Mouse (Mus musculus) urinary bladder, postnatal 36 days (tissue): ENCODE measurements around the gene Xaf1.
A peak's percentile ranks its signal among the peaks of the same experiment; 100 is the strongest.
"Not testable (repeated sequence)": the region's sequence is repeated elsewhere in the genome, so short reads cannot be mapped to it uniquely, and the experiment has no call there.

Experiments used
- DNase-seq, 2 experiments: peaks; one replicate each; pipeline ENCODE4 v3.0.0; 2022; ENCODE audit warnings: low spot score in 2 of 2, mixed read lengths in 1 of 2

Gene Xaf1

DNA sequence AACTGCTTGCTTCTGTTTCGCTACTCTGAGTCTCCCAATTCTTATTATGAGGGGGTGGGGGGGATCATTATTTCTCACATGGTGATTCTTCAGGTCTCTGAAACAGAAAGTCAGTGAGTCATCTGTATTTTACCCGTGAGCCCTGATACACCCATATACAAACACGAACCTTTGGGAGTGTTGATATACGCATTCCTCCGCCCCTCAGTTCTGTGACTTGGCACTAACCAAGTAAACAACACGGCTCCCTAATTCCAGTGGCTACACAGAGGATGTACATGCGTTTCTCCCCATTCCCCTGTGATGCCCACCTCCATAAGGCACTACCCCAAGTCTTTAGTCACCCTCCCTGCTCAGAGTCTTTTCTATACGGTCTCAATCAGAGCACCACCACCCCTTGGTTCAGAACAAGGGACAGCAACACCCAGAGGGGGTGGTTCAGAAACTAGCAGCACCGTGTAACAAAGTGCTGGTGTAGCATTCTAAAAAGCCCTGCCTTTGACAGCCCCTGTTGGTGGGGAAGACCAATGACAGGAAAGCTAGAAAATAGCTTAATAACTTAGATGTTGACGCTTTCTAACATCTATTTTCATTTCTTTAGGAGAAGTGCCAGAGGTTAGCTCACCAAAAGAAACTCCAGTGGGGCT is 10.0 kb downstream of the Xaf1 start:
- no peak for DNase-seq

DNA sequence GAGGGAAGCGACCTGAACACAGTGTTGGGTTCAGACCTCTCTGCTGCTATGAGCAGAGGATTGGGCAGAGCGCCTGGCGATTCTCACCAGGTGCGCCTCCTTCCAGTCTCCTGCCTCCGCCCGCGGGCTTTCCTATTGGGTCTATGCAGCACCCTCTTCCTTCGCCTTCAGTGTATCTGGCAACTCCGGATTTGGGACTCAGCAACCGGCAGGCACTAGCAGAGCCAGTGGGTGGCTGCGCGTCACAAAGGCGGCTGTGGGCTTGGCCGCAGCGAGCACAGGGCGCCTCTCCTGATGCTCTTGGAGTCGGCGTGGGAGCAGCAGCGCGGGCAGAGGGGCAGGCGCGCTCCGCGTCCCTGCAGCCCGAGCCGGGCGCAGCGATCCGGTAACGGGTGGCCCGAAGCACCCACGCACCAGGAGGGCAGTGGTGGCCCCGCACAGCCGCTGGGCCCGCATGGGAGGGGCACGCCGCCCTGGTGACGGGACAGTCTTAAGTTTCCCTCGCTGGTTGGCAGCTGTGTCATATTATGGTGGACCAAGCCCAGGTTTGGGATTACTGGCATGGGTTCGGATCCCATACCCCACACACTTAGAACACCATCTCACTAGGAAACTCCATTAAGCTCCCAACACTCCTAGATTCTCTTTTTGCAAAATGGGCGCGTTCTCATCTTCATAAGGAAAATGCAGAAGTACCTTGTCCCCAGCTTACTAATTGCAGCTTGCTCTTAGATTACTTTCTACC is 12.9 kb downstream of the Xaf1 start, which contains the start of gene Fbxo39:
Gene Fbxo39, plus strand, starts transcription at position 294 of the 745 bp plus-strand sequence.
- DNase-seq = no peak

DNA sequence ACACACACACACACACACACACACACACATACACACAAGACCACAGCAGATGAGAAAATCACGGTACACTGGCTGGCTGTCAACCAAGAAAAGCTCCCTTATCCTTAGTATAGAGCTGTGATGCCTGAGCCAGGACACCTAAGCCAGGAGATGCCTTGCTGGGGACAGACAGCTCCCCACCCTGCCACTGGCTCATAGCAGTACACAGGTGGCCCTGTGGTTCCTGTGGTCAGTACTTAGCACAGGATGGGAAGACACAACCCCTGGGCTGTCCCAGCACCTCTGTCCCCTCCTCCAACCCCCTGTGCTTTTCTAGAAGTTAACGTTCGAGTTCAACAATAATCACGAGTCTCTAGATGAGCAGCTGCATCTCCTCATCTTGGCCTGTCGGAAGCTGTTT is 16.6 kb downstream of the Xaf1 start:
- no peak for DNase-seq

DNA sequence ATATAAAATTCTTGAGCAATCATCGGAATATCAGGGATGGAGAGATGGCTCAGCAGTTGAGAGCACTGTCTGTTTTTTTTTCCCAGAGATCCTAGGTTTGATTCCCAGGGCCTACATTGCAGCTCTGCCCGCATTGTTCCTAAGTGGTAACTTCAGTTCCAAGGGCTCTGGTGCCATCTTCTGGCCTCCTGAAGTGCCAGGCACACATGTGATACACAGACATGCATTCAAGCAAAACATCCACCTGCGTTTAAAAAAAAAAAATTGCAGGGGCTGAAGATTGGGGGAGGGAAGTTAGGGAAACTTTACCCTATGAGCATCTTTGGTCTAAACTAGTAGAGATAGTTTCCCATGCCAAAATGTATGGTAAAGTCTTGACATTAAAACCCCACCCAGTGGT is 23.0 kb downstream of the Xaf1 start:
- no peak for DNase-seq

DNA sequence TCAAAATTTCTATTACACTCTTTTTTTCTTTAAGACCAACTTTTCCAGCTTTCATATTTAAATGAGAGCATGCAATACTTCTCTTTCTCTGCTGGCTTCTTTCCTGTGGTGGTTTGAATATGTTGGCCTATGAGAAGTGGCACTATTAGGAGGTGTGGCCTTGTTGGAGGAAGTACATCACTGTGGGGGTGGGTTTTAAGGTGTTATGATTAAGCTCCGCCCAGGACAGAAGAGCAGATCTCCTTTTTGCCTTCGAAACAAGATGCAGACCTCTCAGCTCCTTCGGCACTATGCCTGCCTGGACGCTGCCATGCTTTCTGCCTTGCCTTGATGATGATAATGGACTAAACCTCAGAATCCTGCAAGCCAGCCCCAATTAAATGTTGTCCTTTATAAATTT is 24.3 kb downstream of the Xaf1 start:
- no peak for DNase-seq

DNA sequence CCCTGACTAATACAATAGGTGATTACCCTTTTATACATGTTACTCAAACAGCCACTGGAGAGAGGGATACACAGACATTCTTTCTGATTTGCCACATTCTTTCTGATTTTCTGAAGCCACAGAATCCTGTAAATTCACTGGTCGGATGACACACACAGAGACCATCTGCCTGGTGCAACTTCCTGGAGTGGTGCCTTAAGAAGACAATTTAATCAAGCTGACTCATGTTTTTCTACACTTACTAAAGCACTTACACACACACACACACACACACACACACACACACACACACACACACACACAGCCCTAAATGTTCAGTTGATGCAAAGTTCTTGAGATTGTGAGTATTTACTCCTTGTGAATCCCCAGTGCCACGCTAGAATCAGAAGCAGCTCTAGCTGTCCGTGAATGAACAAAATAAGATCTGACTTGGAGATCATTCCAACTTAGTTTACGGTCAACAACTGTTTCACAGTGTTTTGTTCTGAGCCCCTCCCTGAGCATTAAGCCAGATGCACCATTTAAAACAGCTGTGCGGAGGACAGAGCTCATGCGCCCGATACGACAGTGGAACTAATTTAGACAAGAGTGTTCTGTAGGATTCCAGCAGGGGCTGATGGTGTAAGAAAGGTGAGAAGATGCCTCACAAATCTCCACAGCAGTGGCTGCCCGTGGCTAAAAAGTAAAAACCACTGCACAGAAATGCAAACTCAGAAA is 31.7 kb downstream of the Xaf1 start:
- DNase-seq = no peak

DNA sequence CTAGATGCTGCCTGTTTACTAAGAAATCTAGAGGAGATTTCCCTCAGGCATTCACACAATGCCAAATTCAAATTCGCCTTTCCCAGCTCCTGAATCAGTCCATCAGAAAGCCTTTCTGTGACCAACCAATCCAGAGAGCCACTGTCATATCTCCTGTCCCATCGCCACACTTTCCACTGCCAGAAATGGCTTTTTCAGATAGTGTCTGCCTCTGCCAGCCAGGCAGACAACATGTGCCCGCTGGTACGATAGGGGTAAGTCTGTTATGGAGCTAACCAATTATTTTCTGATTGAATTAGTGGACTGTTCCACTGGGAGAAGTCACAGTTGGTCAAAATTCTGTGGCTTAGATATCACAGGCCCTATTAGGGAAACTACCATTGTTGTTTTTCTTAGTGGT is 33.2 kb downstream of the Xaf1 start:
- DNase-seq = no peak

DNA sequence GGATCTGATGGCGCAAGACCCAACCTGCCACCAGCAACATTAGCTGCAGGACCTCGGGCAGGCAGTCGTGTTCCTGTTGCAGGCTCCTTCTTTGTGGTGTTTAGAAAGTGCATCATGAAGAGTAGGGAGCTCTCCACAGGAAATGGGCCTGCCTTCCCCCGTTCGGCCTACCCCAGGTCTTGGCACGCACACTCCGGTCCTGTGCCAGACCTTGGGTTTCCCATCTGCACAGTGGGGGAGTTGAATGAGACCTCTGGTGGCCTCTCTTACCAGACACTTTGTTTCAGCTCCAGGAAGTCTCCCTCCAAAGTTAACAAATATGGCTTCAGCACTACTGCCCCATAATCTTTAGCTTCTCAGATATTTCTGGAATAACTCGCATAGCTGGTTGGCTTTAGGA is 35.3 kb downstream of the Xaf1 start:
- DNase-seq = no peak

DNA sequence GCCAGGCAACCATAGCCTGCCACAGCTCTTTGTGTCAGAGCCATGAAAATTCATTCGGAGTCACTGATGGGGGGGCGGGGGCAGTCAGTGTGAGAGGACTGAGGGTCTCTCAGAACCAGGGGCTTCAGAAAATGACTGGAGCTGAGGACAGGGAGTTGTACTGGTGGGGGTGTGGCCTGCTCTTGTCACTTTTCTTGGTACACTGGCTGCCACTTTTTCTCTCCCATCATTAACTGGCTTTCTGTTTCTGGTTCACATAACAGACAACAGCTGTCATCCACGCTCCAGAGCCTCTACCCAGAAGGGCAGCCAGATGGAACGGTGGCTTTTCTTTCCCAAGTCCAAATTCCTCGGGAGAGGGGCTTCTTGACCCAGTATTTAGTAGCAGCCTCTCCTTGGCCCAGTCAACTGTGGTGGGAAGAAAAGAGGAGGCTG is 37.0 kb downstream of the Xaf1 start:
- DNase-seq = no peak

DNA sequence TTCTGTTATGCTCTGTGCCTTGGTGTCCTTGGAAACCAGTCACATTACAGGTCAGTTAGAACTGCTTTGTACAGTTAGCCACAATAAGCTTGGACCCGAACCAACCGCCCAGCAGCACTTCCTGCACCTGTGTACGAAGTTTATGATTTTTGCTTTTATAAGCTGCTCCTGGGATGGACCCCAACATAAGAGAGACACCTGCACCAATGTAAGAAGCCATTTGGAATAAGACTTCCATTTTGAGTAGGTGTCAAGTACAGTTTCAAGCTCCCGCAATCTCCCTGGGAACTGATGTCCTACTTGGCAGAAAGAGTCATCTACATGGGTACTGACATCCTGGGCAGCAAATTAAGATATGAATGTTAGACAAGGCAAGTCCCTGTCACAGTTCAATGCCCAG is 38.3 kb downstream of the Xaf1 start:
- DNase-seq = no peak

DNA sequence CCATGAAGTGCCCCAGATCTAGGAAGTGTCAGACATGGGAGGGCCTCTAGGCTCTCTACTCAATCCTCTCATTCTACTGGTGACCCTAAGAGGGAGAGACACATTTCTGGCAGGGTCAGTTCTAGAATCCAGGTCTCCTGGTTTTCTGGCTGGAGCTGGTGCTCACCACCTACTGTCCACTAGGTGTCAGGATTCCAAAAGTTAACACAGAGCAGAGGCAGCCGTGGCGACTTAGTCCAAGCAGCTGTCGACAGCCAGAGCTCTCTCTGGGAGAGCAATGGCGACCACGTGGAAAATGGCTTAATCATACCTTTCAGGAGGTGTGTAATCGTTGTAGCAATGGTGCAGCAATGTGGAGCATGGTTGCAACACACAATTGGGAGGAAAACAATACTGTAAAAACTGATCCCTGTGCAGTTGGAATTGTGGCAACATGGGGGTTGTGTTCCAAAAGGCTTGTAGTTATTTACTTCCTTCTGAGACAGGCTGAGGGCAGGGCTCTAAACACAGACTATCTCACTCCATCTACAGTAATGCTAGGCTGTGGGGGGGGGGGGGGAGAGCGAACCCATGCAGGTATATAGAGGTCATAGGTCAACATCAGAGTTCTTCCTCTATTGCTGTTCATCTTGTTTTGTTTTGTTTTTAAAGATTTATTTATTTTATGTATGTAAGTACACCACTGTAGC is 41.3 kb downstream of the Xaf1 start:
- DNase-seq = peak; percentile 49 to 63

DNA sequence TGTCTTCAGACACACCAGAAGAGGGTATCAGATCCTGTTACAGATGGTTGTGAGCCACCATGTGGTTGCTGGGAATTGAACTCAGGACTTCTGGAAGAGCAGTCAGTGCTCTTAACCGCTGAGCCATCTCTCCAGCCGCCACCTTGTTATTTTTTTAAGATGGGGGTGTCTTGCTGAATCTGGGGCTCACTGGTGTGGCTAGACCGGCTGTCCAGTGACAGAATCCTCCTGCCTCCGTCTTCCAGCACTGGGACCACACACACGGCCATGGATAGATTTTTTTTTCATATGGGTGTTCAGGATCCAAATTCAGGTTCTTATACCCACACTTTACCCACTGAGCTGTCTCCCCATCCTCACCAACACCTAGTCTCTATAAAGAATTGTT is 41.8 kb downstream of the Xaf1 start:
- not testable (repeated sequence) for DNase-seq

DNA sequence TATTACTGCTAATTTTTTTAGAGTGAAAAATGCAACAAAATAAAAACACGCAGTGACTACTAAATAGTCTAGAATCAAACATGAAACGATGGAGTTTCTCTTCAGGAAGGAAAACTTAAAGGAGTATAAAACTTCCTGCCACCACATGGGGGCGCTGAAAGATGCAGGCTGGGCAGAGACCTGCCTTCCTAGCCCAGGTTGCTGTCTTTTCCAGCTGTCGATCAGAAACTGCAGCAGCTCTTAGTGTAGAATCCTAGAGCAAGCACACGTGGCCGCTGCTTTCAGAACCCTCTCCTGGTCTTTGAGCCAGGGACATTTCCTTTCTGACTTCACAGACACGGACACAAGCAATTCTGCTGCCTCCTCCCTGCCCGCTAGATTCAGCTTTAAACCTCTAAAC is 42.5 kb downstream of the Xaf1 start:
- no peak for DNase-seq

DNA sequence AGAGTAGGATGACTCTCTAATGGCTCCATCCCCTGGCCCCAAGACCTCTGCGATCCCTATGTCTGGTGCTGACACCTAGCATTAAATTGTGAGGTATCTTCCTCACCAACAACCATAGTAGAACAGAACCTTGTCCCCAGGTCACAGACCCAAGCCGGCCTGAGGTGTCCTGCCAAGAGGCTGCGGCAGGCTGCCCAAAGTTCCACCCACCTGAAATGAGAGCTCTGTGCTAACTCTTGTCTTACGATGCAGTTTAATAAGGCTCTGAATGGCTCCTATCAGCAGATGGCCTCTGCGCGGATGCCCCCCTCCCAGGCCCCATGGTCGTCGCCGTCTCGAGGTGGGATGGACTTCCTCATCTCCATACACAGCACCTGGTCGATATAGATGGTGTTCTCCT is 43.1 kb downstream of the Xaf1 start:
- no peak for DNase-seq

DNA sequence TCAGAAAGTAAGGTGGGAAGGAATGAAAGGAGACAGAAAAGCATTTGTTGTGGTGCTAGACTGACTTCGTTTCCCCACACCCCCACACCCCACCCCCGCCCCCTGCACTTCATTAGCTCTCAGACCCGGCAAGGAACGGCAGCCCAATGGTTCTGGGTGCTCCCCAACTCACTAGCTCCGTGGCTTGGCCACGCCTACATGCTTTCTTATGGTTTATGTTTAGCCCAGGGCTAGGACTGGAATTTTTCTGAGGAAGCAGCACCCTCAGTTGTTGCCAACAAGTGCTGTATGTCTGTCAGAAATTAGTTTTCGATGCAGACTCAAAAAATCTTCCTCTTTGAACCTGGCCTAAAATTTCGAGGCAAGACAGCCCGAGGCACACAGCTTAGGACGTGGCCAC is 47.1 kb downstream of the Xaf1 start:
- no peak for DNase-seq

DNA sequence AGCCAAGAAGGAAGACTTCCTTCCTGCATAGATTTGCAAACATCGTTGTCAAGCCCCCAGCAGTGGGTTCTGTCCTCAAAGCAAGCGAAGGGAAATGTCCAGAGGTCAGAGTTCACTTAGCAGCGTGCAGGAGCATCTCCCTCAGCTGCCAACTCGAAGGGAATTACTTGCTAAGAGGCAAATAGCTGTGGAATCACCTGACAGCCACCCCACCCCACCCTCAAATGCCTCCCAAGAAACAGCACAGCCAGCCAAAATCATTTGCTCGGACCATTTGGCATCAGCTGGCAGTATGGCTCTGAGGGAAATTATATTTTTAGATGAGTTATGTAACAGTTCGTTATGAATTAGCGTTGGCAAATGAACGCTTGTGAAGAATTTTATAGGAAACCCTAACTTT is 47.6 kb downstream of the Xaf1 start:
- DNase-seq = no peak

DNA sequence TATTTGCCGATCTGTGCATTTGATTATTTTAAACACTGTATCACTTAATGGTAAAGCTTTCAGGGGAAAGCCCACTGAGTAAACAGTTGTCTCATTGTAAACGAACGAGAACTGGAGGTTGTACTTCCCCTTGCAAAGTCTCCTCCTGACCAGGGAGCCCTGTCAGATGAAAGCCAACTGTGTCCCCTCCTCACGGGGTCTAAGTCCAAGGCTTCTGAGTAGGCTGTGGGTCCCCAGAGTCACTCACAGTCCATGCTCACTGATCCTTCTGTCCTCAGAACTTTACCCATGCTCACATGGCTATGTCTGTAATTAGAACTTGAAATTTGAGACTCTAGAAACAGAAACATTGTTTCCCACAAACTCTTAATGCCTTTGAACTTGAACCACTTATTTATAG is 48.2 kb downstream of the Xaf1 start:
- DNase-seq = no peak

DNA sequence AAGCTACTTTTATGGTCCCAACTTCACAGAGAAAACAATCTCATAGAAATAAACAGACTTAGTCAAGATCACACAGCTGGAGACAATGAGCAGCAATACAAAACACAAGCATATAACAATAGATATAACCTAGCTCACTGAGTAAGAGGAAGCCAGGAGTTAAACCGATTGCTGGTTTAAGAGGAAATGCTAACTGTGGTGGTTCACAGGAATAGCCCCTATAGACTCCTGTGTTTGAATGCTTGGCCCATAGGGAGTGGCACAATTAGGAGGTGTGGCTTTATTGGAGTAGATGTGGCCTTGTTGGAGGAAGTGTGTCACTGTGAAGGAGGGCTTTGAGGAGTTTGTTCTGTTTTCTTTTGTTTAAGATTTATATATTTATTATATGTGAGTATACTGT is 50.8 kb downstream of the Xaf1 start:
- DNase-seq = no peak

DNA sequence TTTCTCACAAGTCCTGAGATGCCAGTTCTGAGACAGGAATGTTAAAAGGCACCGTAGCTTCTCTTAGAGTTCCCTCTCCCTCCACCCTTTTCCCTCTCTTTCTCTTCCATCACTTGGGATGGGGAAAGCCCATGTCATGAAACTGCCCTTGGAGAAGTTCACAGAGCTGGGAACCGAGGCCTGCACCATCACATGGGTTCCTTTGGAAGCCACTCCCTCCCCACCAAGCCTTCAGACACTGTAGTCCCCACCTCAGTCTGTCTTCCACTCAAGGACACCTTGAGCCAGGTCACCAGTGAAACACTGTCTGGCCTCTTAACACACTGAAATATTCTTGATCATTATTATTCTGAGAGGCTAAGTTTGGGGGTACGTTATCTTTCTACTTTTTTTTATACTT is 51.8 kb downstream of the Xaf1 start:
- DNase-seq = no peak

DNA sequence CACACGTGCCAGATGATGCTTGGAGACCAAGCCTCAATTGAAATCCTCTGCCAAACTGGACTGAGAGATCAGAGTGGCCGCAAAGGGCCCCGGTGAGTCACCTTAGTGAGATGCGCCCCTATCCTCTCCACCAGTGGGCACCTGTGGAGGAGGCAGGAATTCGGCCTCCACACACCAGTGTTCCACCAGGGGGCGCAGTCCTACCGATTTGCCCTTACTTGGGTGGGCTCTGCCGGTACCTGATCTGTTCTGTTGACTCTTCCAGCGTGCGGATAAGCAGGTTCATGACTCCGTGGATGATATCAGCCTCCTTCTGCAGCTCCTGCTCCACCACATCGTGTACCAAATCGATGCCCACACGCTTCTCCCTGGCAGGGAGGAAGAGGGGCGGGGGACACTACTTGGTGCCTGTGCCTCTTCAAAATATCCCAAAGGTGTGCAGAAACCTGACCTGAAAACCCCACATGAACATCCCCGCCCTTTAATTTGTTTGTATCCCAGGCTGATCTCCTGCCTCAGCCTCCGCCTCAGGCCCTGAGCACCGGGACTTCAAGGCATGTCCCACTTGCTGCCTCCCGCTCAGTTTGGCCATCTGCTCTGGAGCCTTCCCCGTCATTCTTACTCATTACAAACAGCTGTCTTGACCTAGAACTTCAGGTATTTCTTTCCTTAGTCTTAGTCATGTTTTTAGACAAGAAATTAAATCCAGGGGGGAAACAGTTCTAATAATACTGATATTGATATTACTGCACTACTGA is 53.7 kb downstream of the Xaf1 start:
- DNase-seq = peak; percentile 42 to 64
